Mouse (Mus musculus) E14TG2a.4 (cell line): ENCODE measurements around the gene Pcbp3.

Experiments
- CTCF ChIP-seq: conservative IDR thresholded peaks from 2 replicates; pipeline ENCODE4 v1.5.1; 2014; ENCODE audit warnings: low read length
- NANOG ChIP-seq: IDR thresholded peaks from 2 replicates; pipeline ENCODE4 v1.6.1; 2014; ENCODE audit warnings: borderline replicate concordance, low read length, mixed read lengths
- POU5F1 ChIP-seq: IDR thresholded peaks from 2 replicates; pipeline ENCODE4 v1.6.1; 2014; ENCODE audit warnings: low read length, borderline replicate concordance

- TF ChIP-seq CTCF (no peak), NANOG (no peak), POU5F1 (no peak)
These were observed 230.0 kb downstream of the Pcbp3 start for GRCm38 (mm10) chr10:76731621-76732239.
